Mouse (Mus musculus) intestine, postnatal 0 days (tissue): ENCODE measurements around the gene Nme7. TPM values are rescaled to one million over a fixed set of nuclear protein-coding genes. Genes with fewer than 3 reads are reported as not detected.
A peak's percentile ranks its signal among the peaks of the same experiment; 100 is the strongest.

Source experiments
- ATAC-seq: fragments of 200-750 bp; cut with Nextera tagmentation; 2 replicates; pipeline ENCODE4 v1.8.0; 2017; ENCODE audit warnings: mild to moderate bottlenecking, moderate TSS enrichment, moderate library complexity
- H3K27ac ChIP-seq: fragments of 300-500 bp; sonication (generic); 2 replicates; pipeline ENCODE4 v1.5.1; 2014; ENCODE audit warnings: mild to moderate bottlenecking, low read depth, low read length, moderate library complexity
- H3K27me3 ChIP-seq: fragments of 300-500 bp; sonication (generic); replicated peaks from 2 replicates; pipeline ENCODE4 v1.6.1; 2014; ENCODE audit warnings: low read length, mixed read lengths; ENCODE audit not compliant: control insufficient read depth, insufficient read depth
- H3K36me3 ChIP-seq: fragments of 300-500 bp; sonication (generic); 2 replicates; pipeline ENCODE4 v1.6.1; 2014; ENCODE audit warnings: mild to moderate bottlenecking, moderate library complexity; ENCODE audit not compliant: control insufficient read depth, insufficient read depth
- H3K4me1 ChIP-seq: fragments of 300-500 bp; sonication (generic); replicated peaks from 2 replicates; pipeline ENCODE4 v1.6.1; 2014; ENCODE audit warnings: antibody characterized with exemption, low read length, mixed read lengths; ENCODE audit not compliant: control insufficient read depth, insufficient read depth
- H3K4me2 ChIP-seq: fragments of 300-500 bp; sonication (generic); replicated peaks from 2 replicates; pipeline ENCODE4 v1.6.1; 2014; ENCODE audit warnings: low read depth, mild to moderate bottlenecking, moderate library complexity
- H3K4me3 ChIP-seq: fragments of 300-500 bp; sonication (generic); 2 replicates; pipeline ENCODE4 v1.5.1; 2014; ENCODE audit warnings: low read depth, low read length
- H3K9ac ChIP-seq: fragments of 300-500 bp; sonication (generic); 2 replicates; pipeline ENCODE4 v1.6.1; 2014; ENCODE audit warnings: mild to moderate bottlenecking, low read depth, low read length
- H3K9me3 ChIP-seq: fragments of 300-500 bp; sonication (generic); 2 replicates; pipeline ENCODE4 v1.6.1; 2016; ENCODE audit warnings: mixed run types; ENCODE audit not compliant: control insufficient read depth
- CTCF ChIP-seq: sonication (generic); IDR thresholded peaks from 2 replicates; pipeline ENCODE4 v1.5.1; 2016; ENCODE audit warnings: low read depth, mild to moderate bottlenecking, control low read depth, antibody characterized with exemption, moderate library complexity
- WGBS: fragments of 180-500 bp; shearing (Covaris S2); extraction: QIAGEN DNeasy Blood & Tissue Kit; methylation state at CpG from one replicate; pipeline ENCODE4 v1.1.7; 2014; 5-methylcytosine and 5-hydroxymethylcytosine counted together
- polyA plus RNA-seq: library from polyadenylated mRNA; unstranded; fragments of >200 nt; fragmentation: Nextera tagmentation; extraction: Ambion mirVana; gene quantifications from 2 replicates; pipeline ENCODE4 v1.2.1, GENCODE M21; 2015

Gene Nme7
- polyA plus RNA-seq, 1 experiment from 2014 or later, result 18.0 TPM

- H3K4me1 ChIP-seq, result peaks cover 4% of the 10 kb centered on the region; the same call in 1 of the 2 replicates
- peak overlapping the region; percentile 52 for H3K4me2 ChIP-seq
- ATAC-seq, result peak; percentile 97
- no peaks in the 10 kb centered on the region for H3K9me3 ChIP-seq
- TF ChIP-seq CTCF, result peak; percentile 95
- H3K27me3 ChIP-seq, result no peaks in the 10 kb centered on the region
- H3K9ac ChIP-seq, result no peak overlapping the region
- H3K36me3 ChIP-seq, result no peaks in the 10 kb centered on the region; the same call in 1 of the 2 replicates
- 0 out of 2 replicates have a peak overlapping the region, but pooled peaks have one; percentile 7 for H3K4me3 ChIP-seq
- 50% methylated on average over 12 of the region's 12 CpGs for WGBS
- peak overlapping the region; percentile 89 for H3K27ac ChIP-seq
Observed at GRCm38 (mm10) chr1:164366156-164367128, 62.5 kb downstream of the Nme7 start.

GRCm38 (mm10) chr1:164368152-164368551 is 64.2 kb downstream of the Nme7 start:
- H3K27me3 ChIP-seq, result no peaks in the 10 kb centered on the region
- peaks cover 4% of the 10 kb centered on the region; the same call in 1 of the 2 replicates for H3K4me1 ChIP-seq
- no peak overlapping the region for H3K27ac ChIP-seq
- H3K4me3 ChIP-seq, result no peak overlapping the region
- no peak overlapping the region for H3K4me2 ChIP-seq
- no peaks in the 10 kb centered on the region for H3K9me3 ChIP-seq
- ATAC-seq, result no peak
- TF ChIP-seq CTCF, result no peak
- H3K9ac ChIP-seq, result no peak overlapping the region
- WGBS, result 83% methylated on average over 4 of the region's 4 CpGs
- H3K36me3 ChIP-seq, result peaks cover 3% of the 10 kb centered on the region; the same call in 1 of the 2 replicates

- ATAC-seq, result no peak
- no peaks in the 10 kb centered on the region for H3K9me3 ChIP-seq
- H3K36me3 ChIP-seq, result peaks cover 3% of the 10 kb centered on the region; the same call in 1 of the 2 replicates
- WGBS, result 82% methylated on average over 2 of the region's 2 CpGs
- H3K27me3 ChIP-seq, result no peaks in the 10 kb centered on the region
- H3K4me3 ChIP-seq, result no peak overlapping the region
- H3K9ac ChIP-seq, result no peak overlapping the region
- no peak overlapping the region for H3K4me2 ChIP-seq
- H3K4me1 ChIP-seq, result peaks cover 4% of the 10 kb centered on the region; the same call in 1 of the 2 replicates
- no peak for TF ChIP-seq CTCF
- no peak overlapping the region for H3K27ac ChIP-seq
Observed at GRCm38 (mm10) chr1:164369781-164370180, 65.9 kb downstream of the Nme7 start.

- Histone ChIP-seq H3K27ac (no peak overlapping the region), H3K9me3 (no peaks in the 10 kb centered on the region), H3K36me3 (peaks cover 3% of the 10 kb centered on the region; the same call in 1 of the 2 replicates), H3K4me1 (no peaks in the 10 kb centered on the region), H3K4me3 (no peak overlapping the region), H3K4me2 (no peak overlapping the region), H3K9ac (no peak overlapping the region), H3K27me3 (no peaks in the 10 kb centered on the region)
- TF ChIP-seq CTCF, result no peak
- no peak for ATAC-seq
- 79% methylated on average over 7 of the region's 7 CpGs for WGBS
Observed at GRCm38 (mm10) chr1:164373029-164373428, 69.1 kb downstream of the Nme7 start.

- no peak overlapping the region for H3K4me3 ChIP-seq
- H3K36me3 ChIP-seq, result peaks cover 3% of the 10 kb centered on the region; the same call in 1 of the 2 replicates
- 59% methylated on average over 7 of the region's 7 CpGs for WGBS
- no peaks in the 10 kb centered on the region for H3K9me3 ChIP-seq
- no peak overlapping the region for H3K9ac ChIP-seq
- ATAC-seq, result no peak
- no peaks in the 10 kb centered on the region for H3K4me1 ChIP-seq
- H3K4me2 ChIP-seq, result no peak overlapping the region
- H3K27ac ChIP-seq, result no peak overlapping the region
- no peaks in the 10 kb centered on the region for H3K27me3 ChIP-seq
- no peak for TF ChIP-seq CTCF
Observed at GRCm38 (mm10) chr1:164374020-164374419, 70.1 kb downstream of the Nme7 start.

- H3K4me1 ChIP-seq, result no peaks in the 10 kb centered on the region
- 94% methylated on average over 9 of the region's 9 CpGs for WGBS
- ATAC-seq, result no peak
- H3K4me2 ChIP-seq, result no peak overlapping the region
- H3K27ac ChIP-seq, result no peak overlapping the region
- peaks cover 3% of the 10 kb centered on the region; the same call in 1 of the 2 replicates for H3K36me3 ChIP-seq
- no peaks in the 10 kb centered on the region for H3K27me3 ChIP-seq
- H3K4me3 ChIP-seq, result no peak overlapping the region
- H3K9me3 ChIP-seq, result no peaks in the 10 kb centered on the region
- H3K9ac ChIP-seq, result no peak overlapping the region
- TF ChIP-seq CTCF, result no peak
Observed at GRCm38 (mm10) chr1:164375626-164376025, 71.7 kb downstream of the Nme7 start.
